Mouse (Mus musculus) lung, adult 2 months (tissue): ENCODE results near the gene Rnf39.

Experiments used
- CTCF ChIP-seq: fragments of 200-500 bp; IDR thresholded peaks from 2 replicates; pipeline ENCODE4 v1.5.1; 2011; ENCODE audit warnings: mild to moderate bottlenecking, low read length, control low read depth; ENCODE audit not compliant: insufficient read depth
- POLR2A ChIP-seq: fragments of 200-500 bp; IDR thresholded peaks from 2 replicates; pipeline ENCODE4 v1.6.1; 2011; ENCODE audit warnings: low read depth, mild to moderate bottlenecking, control low read depth, low read length, borderline replicate concordance; ENCODE audit errors: extremely low read depth

DNA sequence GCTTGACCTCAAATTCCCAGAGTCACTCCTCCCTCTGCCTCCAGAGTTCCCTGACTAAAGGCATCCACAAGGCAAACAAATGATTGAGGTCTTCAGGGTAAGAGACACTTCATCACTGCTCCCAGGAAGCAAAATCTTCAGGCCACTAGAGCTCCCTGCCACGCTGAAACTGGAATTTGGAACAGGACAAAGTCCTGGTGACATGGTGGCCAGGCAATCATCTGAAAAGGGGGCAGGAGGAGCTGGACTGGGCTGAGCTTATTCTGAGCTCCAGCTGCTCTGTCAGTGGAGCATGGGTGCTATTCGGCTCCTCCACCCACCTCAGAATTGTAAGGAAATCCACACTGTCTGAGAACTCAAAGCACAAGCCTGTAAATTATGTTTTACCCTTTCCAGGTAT, 30.7 kb upstream of the Rnf39 start:
- TF ChIP-seq CTCF (no peak), POLR2A (no peak)
